Mouse (Mus musculus) MEL (cell line): ENCODE results near the gene Igfbp6.

Experiments
- CTCF ChIP-seq, 3 experiments: IDR thresholded peaks in 2 of 3; conservative IDR thresholded peaks in 1 of 3; 2 replicates each; pipeline ENCODE4 v1.5.1; 2011 to 2012; ENCODE audit warnings: low read length in 3 of 3, low read depth in 2 of 3, mild to moderate bottlenecking in 2 of 3, improper control_type of control experiment in 1 of 3, inconsistent platforms in 1 of 3, mixed read lengths in 1 of 3, moderate library complexity in 1 of 3; ENCODE audit not compliant: control insufficient read depth in 1 of 3, insufficient read depth in 1 of 3, poor library complexity in 1 of 3, severe bottlenecking in 1 of 3
- GATA1 ChIP-seq: IDR thresholded peaks from 2 replicates; pipeline ENCODE4 v1.6.1; 2011; ENCODE audit warnings: low read depth, low read length, improper control_type of control experiment
- MXI1 ChIP-seq: IDR thresholded peaks from 2 replicates; pipeline ENCODE4 v1.6.1; 2011; ENCODE audit warnings: mild to moderate bottlenecking, low read depth, low read length, improper control_type of control experiment
- NRF1 ChIP-seq: IDR thresholded peaks from 2 replicates; pipeline ENCODE4 v1.6.1; 2014; ENCODE audit warnings: low read depth, mild to moderate bottlenecking, inconsistent platforms, low read length, improper control_type of control experiment, moderate library complexity; ENCODE audit not compliant: poor library complexity, insufficient read depth, severe bottlenecking
- POLR2A ChIP-seq, 2 experiments: IDR thresholded peaks; 2 replicates each; pipeline ENCODE4 v1.6.1; 2011 to 2012; ENCODE audit warnings: low read length in 2 of 2, mild to moderate bottlenecking in 2 of 2, control low read depth in 1 of 2, improper control_type of control experiment in 1 of 2, low read depth in 1 of 2, moderate library complexity in 1 of 2; ENCODE audit not compliant: control insufficient read depth in 1 of 2, insufficient read depth in 1 of 2, poor library complexity in 1 of 2
- TAL1 ChIP-seq: IDR thresholded peaks from 2 replicates; pipeline ENCODE4 v1.6.1; 2012; ENCODE audit warnings: mild to moderate bottlenecking, inconsistent platforms, low read length, moderate library complexity, mixed read lengths
- USF1 ChIP-seq: IDR thresholded peaks from 2 replicates; pipeline ENCODE4 v1.6.1; 2014; ENCODE audit warnings: low read depth, mild to moderate bottlenecking, inconsistent platforms, low read length, improper control_type of control experiment, moderate library complexity
- ZC3H11A ChIP-seq: IDR thresholded peaks from 2 replicates; pipeline ENCODE4 v1.6.1; 2012; ENCODE audit warnings: low read depth, mild to moderate bottlenecking, inconsistent platforms, low read length, improper control_type of control experiment
- ZNF384 ChIP-seq: IDR thresholded peaks from 2 replicates; pipeline ENCODE4 v1.6.1; 2012; ENCODE audit warnings: low read depth, mild to moderate bottlenecking, inconsistent platforms, low read length, improper control_type of control experiment

GRCm38 (mm10) chr15:102156836-102157235 is 12.7 kb downstream of the Igfbp6 start:
- TF ChIP-seq NRF1 (no peak), GATA1 (no peak), CTCF (IDR thresholded peaks at IDR 0.05 in 2 of 3, conservative IDR thresholded peaks at IDR 0.05 in 1 of 3; ENCODE audit: control insufficient read depth in 1 of 3, insufficient read depth in 1 of 3, low read depth in 2 of 3, low read length in 3 of 3, poor library complexity in 1 of 3, severe bottlenecking in 1 of 3) (no peak), USF1 (no peak), POLR2A (IDR thresholded peaks at IDR 0.05; ENCODE audit: control insufficient read depth in 1 of 2, insufficient read depth in 1 of 2, low read depth in 1 of 2, low read length in 2 of 2, poor library complexity in 1 of 2) (no peak), ZNF384 (no peak), ZC3H11A (no peak), MXI1 (no peak), TAL1 (no peak)
